Mouse (Mus musculus): ENCODE results near the gene Pappa2. TPM values are rescaled to one million over a fixed set of nuclear protein-coding genes. Genes with fewer than 3 reads are reported as not detected.

Pappa2 gene
- polyA plus RNA-seq, 1 experiment from 2014 or later, result 0.58 TPM

- Histone ChIP-seq H3K4me1 (ENCODE audit: control insufficient read depth, insufficient read depth, low read length) (no peaks in the 10 kb centered on the region), H3K9me3 (replicated peaks; ENCODE audit: control insufficient read depth, low read length, poor library complexity, severe bottlenecking) (no peaks in the 10 kb centered on the region), H3K4me3 (ENCODE audit: low read depth, low read length) (no peak overlapping the region), H3K27ac (ENCODE audit: low read length) (no peak overlapping the region), H3K4me2 (ENCODE audit: low read length) (no peak overlapping the region), H3K36me3 (ENCODE audit: control insufficient read depth, insufficient read depth, low read length) (no peaks in the 10 kb centered on the region), H3K9ac (ENCODE audit: low read depth, low read length) (no peak overlapping the region), H3K27me3 (ENCODE audit: control insufficient read depth, insufficient read depth, low read depth, low read length) (no peaks in the 10 kb centered on the region)
- 81% methylated on average over 1 of the region's 1 CpGs for WGBS
- ATAC-seq, result no peak
These were observed 106.7 kb downstream of the Pappa2 start for GRCm38 (mm10) chr1:158873631-158874030.

- Histone ChIP-seq H3K4me3 (ENCODE audit: low read depth, low read length) (no peak overlapping the region), H3K4me1 (ENCODE audit: control insufficient read depth, insufficient read depth, low read length) (no peaks in the 10 kb centered on the region), H3K36me3 (ENCODE audit: control insufficient read depth, insufficient read depth, low read length) (no peaks in the 10 kb centered on the region), H3K27me3 (ENCODE audit: control insufficient read depth, insufficient read depth, low read depth, low read length) (no peaks in the 10 kb centered on the region), H3K9ac (ENCODE audit: low read depth, low read length) (no peak overlapping the region), H3K9me3 (replicated peaks; ENCODE audit: control insufficient read depth, low read length, poor library complexity, severe bottlenecking) (no peaks in the 10 kb centered on the region), H3K27ac (ENCODE audit: low read length) (no peak overlapping the region), H3K4me2 (ENCODE audit: low read length) (no peak overlapping the region)
- WGBS, result 88% methylated on average over 2 of the region's 2 CpGs
- ATAC-seq, result no peak
These were observed 108.9 kb downstream of the Pappa2 start for GRCm38 (mm10) chr1:158871401-158871800.

- no peak overlapping the region for H3K9ac ChIP-seq (ENCODE audit: low read depth, low read length)
- H3K27ac ChIP-seq (ENCODE audit: low read length), result no peak overlapping the region
- H3K9me3 ChIP-seq (replicated peaks; ENCODE audit: control insufficient read depth, low read length, poor library complexity, severe bottlenecking), result no peaks in the 10 kb centered on the region
- H3K36me3 ChIP-seq (ENCODE audit: control insufficient read depth, insufficient read depth, low read length), result no peaks in the 10 kb centered on the region
- H3K4me2 ChIP-seq (ENCODE audit: low read length), result no peak overlapping the region
- H3K27me3 ChIP-seq (ENCODE audit: control insufficient read depth, insufficient read depth, low read depth, low read length), result no peaks in the 10 kb centered on the region
- no peaks in the 10 kb centered on the region for H3K4me1 ChIP-seq (ENCODE audit: control insufficient read depth, insufficient read depth, low read length)
- no peak overlapping the region for H3K4me3 ChIP-seq (ENCODE audit: low read depth, low read length)
- no peak for ATAC-seq
- WGBS, result 78% methylated on average over 5 of the region's 5 CpGs
These were observed 120.1 kb downstream of the Pappa2 start for GRCm38 (mm10) chr1:158860190-158860589.

GRCm38 (mm10) chr1:158853936-158854882 is 126.1 kb downstream of the Pappa2 start:
- no peak overlapping the region for H3K9ac ChIP-seq (ENCODE audit: low read depth, low read length)
- H3K4me2 ChIP-seq (ENCODE audit: low read length), result no peak overlapping the region
- no peak overlapping the region for H3K27ac ChIP-seq (ENCODE audit: low read length)
- ATAC-seq, result no peak
- H3K4me1 ChIP-seq (ENCODE audit: control insufficient read depth, insufficient read depth, low read length), result no peaks in the 10 kb centered on the region
- H3K4me3 ChIP-seq (ENCODE audit: low read depth, low read length), result no peak overlapping the region
- H3K27me3 ChIP-seq (ENCODE audit: control insufficient read depth, insufficient read depth, low read depth, low read length), result no peaks in the 10 kb centered on the region
- H3K36me3 ChIP-seq (ENCODE audit: control insufficient read depth, insufficient read depth, low read length), result no peaks in the 10 kb centered on the region
- no peaks in the 10 kb centered on the region for H3K9me3 ChIP-seq (replicated peaks; ENCODE audit: control insufficient read depth, low read length, poor library complexity, severe bottlenecking)
- WGBS, result 70% methylated on average over 5 of the region's 5 CpGs

- H3K4me2 ChIP-seq (ENCODE audit: low read length), result no peak overlapping the region
- no peaks in the 10 kb centered on the region for H3K36me3 ChIP-seq (ENCODE audit: control insufficient read depth, insufficient read depth, low read length)
- WGBS, result 90% methylated on average over 14 of the region's 14 CpGs
- H3K4me1 ChIP-seq (ENCODE audit: control insufficient read depth, insufficient read depth, low read length), result no peaks in the 10 kb centered on the region
- ATAC-seq, result no peak
- H3K4me3 ChIP-seq (ENCODE audit: low read depth, low read length), result no peak overlapping the region
- H3K27me3 ChIP-seq (ENCODE audit: control insufficient read depth, insufficient read depth, low read depth, low read length), result no peaks in the 10 kb centered on the region
- no peak overlapping the region for H3K27ac ChIP-seq (ENCODE audit: low read length)
- no peaks in the 10 kb centered on the region for H3K9me3 ChIP-seq (replicated peaks; ENCODE audit: control insufficient read depth, low read length, poor library complexity, severe bottlenecking)
- no peak overlapping the region for H3K9ac ChIP-seq (ENCODE audit: low read depth, low read length)
These were observed 127.3 kb downstream of the Pappa2 start for GRCm38 (mm10) chr1:158852836-158853567.

GRCm38 (mm10) chr1:158850459-158850858 is 129.8 kb downstream of the Pappa2 start:
- Histone ChIP-seq H3K4me2 (ENCODE audit: low read length) (no peak overlapping the region), H3K4me3 (ENCODE audit: low read depth, low read length) (no peak overlapping the region), H3K27me3 (ENCODE audit: control insufficient read depth, insufficient read depth, low read depth, low read length) (no peaks in the 10 kb centered on the region), H3K27ac (ENCODE audit: low read length) (no peak overlapping the region), H3K9ac (ENCODE audit: low read depth, low read length) (no peak overlapping the region), H3K4me1 (ENCODE audit: control insufficient read depth, insufficient read depth, low read length) (no peaks in the 10 kb centered on the region), H3K36me3 (ENCODE audit: control insufficient read depth, insufficient read depth, low read length) (no peaks in the 10 kb centered on the region), H3K9me3 (replicated peaks; ENCODE audit: control insufficient read depth, low read length, poor library complexity, severe bottlenecking) (no peaks in the 10 kb centered on the region)
- ATAC-seq, result no peak
- 86% methylated on average over 3 of the region's 3 CpGs for WGBS

- no peak overlapping the region for H3K4me2 ChIP-seq (ENCODE audit: low read length)
- no peaks in the 10 kb centered on the region for H3K4me1 ChIP-seq (ENCODE audit: control insufficient read depth, insufficient read depth, low read length)
- no peak overlapping the region for H3K4me3 ChIP-seq (ENCODE audit: low read depth, low read length)
- no peak for ATAC-seq
- no peaks in the 10 kb centered on the region for H3K27me3 ChIP-seq (ENCODE audit: control insufficient read depth, insufficient read depth, low read depth, low read length)
- no peaks in the 10 kb centered on the region for H3K36me3 ChIP-seq (ENCODE audit: control insufficient read depth, insufficient read depth, low read length)
- H3K27ac ChIP-seq (ENCODE audit: low read length), result no peak overlapping the region
- 75% methylated on average over 10 of the region's 10 CpGs for WGBS
- no peak overlapping the region for H3K9ac ChIP-seq (ENCODE audit: low read depth, low read length)
- no peaks in the 10 kb centered on the region for H3K9me3 ChIP-seq (replicated peaks; ENCODE audit: control insufficient read depth, low read length, poor library complexity, severe bottlenecking)
These were observed 135.7 kb downstream of the Pappa2 start for GRCm38 (mm10) chr1:158844604-158845003.

GRCm38 (mm10) chr1:158837151-158837550 is 143.1 kb downstream of the Pappa2 start:
- Histone ChIP-seq H3K9ac (ENCODE audit: low read depth, low read length) (no peak overlapping the region), H3K36me3 (ENCODE audit: control insufficient read depth, insufficient read depth, low read length) (no peaks in the 10 kb centered on the region), H3K27ac (ENCODE audit: low read length) (no peak overlapping the region), H3K4me2 (ENCODE audit: low read length) (no peak overlapping the region), H3K9me3 (replicated peaks; ENCODE audit: control insufficient read depth, low read length, poor library complexity, severe bottlenecking) (no peaks in the 10 kb centered on the region), H3K4me1 (ENCODE audit: control insufficient read depth, insufficient read depth, low read length) (no peaks in the 10 kb centered on the region), H3K27me3 (ENCODE audit: control insufficient read depth, insufficient read depth, low read depth, low read length) (no peaks in the 10 kb centered on the region), H3K4me3 (ENCODE audit: low read depth, low read length) (no peak overlapping the region)
- ATAC-seq, result no peak
- WGBS, result 84% methylated on average over 4 of the region's 4 CpGs

GRCm38 (mm10) chr1:158830152-158830551 is 150.1 kb downstream of the Pappa2 start:
- H3K36me3 ChIP-seq (ENCODE audit: control insufficient read depth, insufficient read depth, low read length), result no peaks in the 10 kb centered on the region
- no peak overlapping the region for H3K27ac ChIP-seq (ENCODE audit: low read length)
- no peak for ATAC-seq
- whole genome bisulfite sequencing, result 88% methylated on average over 3 of the region's 3 CpGs
- H3K4me1 ChIP-seq (ENCODE audit: control insufficient read depth, insufficient read depth, low read length), result no peaks in the 10 kb centered on the region
- H3K9me3 ChIP-seq (replicated peaks; ENCODE audit: control insufficient read depth, low read length, poor library complexity, severe bottlenecking), result no peaks in the 10 kb centered on the region
- H3K4me3 ChIP-seq (ENCODE audit: low read depth, low read length), result no peak overlapping the region
- H3K27me3 ChIP-seq (ENCODE audit: control insufficient read depth, insufficient read depth, low read depth, low read length), result no peaks in the 10 kb centered on the region
- no peak overlapping the region for H3K4me2 ChIP-seq (ENCODE audit: low read length)
- no peak overlapping the region for H3K9ac ChIP-seq (ENCODE audit: low read depth, low read length)

Data from midbrain, embryonic 16.5 days (tissue).